Mouse (Mus musculus): ENCODE measurements around the gene Stk19. TPM values are rescaled to one million over a fixed set of nuclear protein-coding genes. Genes with fewer than 3 reads are reported as not detected.

Stk19 gene
- 10 to 100 TPM; 64.1 to 71.7 TPM for total RNA-seq (2023)

DNA sequence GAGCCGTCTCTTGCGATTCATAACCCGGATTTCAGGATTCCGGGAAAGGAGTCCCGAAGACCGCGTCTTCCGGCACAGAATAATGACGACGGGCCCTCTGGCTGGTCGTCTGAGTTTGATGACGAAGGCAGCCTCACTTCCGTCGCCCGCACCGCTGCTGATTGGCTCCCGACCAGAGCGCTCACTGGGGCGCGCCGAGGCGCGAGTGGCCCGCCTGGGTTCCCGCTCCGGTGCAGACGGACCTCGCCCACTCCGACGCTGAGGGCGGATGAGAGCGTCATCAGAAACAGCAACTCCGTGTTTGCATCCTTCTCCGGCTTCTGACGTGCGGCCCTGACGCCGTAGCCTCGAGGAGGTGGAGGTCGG is at the start of gene Stk19, which contains the start of gene Dxo:
Stk19 (minus strand) TSS at position 90 of the 366 bp plus-strand sequence.
Dxo (plus strand) TSS at position 164 of the 366 bp plus-strand sequence.

DNA sequence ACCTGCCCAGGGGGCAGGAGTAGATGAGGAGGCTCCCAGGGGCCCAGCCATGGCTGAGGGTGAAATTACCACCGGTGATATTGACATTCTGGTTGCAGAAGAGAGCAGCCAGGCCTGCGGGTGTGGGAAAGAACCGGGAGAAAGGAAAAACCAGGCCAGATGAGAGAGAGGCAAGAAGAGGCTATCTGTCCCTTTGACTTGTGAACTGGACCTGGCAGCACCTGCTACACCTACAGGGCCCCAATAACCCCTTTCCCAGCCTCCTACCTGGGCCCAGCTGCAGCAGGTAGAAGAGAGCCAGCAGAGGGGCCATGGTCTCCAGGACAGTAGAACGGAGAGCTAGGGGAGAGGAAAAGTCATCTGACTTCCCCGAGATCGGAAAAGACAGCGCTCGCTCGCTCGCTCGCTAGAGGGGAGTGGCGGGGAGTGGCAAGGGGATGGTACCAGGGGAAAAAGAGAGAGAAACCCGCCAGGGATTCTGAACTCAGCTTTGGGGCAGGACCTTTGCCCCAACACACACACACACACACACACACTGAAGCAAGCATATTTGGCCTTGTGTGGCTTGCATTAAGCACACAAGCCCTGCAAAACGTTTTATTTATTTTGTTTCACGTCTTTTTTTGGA is 45.1 kb upstream of the Stk19 start, which contains the start of gene Gm20547:
Gm20547 (minus strand) TSS at position 360 of the 628 bp plus-strand sequence.

DNA sequence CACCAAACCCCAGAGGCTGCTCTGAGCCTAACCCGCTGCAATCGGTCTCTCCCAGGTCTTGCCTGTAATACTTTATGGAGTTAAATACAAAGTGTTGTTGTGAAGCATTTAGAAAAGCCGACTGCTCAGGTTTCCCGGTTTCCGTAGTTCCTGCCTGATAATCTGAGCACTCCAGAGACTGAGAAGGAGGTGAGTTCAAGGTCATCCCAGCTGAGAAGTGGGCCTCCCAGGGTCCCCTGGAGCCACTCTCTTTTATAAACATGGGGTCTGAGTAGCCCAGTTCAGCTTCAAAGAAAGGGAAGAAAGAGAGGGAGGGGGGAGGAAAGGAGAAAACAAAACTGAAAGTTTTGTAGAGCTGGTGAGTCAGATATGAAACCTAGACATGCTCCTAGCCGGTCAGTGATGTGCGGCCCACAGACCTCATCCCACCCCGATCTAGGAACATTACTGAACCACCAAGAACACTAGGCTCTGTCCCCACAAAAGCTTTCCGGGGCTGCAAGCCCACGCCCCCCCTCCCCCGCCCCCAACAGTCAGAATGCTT is 42.7 kb upstream of the Stk19 start, which contains the start of gene Zbtb12:
Zbtb12 (plus strand) TSS at position 148 of the 544 bp plus-strand sequence.

DNA sequence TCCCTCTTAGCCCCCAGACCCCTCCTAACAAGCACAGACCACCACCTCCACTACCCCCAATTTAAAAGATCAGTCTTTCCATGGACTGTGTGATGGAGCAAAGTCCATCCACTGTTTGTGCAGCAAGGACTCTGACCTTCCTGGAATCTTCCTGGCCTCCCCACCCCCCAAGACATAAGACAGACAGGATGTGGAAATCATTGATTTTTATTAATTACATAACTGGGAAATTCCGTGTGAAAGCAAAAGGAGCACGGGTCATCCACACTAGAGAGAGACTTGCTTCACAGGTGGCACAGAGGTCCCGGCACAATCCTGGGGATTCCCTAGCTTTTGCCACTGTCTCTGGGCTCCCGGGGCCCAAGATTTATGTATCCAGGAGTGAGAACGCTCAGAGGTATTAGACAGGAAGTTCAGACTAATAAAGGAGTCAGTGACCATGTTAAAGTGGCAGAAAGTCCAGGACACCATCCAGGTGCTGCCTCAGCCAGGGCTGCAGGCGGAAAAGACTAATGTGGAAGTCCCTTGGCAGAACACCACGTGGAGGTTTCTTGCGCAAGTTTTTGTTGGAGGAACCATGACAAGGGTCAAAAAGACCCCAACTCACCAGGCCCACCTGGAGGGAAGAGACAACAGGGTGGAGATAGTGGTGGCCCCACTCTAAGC is 25.8 kb upstream of the Stk19 start, which contains the start of gene Cfb:
Cfb (minus strand) TSS at position 103 of the 666 bp plus-strand sequence.

DNA sequence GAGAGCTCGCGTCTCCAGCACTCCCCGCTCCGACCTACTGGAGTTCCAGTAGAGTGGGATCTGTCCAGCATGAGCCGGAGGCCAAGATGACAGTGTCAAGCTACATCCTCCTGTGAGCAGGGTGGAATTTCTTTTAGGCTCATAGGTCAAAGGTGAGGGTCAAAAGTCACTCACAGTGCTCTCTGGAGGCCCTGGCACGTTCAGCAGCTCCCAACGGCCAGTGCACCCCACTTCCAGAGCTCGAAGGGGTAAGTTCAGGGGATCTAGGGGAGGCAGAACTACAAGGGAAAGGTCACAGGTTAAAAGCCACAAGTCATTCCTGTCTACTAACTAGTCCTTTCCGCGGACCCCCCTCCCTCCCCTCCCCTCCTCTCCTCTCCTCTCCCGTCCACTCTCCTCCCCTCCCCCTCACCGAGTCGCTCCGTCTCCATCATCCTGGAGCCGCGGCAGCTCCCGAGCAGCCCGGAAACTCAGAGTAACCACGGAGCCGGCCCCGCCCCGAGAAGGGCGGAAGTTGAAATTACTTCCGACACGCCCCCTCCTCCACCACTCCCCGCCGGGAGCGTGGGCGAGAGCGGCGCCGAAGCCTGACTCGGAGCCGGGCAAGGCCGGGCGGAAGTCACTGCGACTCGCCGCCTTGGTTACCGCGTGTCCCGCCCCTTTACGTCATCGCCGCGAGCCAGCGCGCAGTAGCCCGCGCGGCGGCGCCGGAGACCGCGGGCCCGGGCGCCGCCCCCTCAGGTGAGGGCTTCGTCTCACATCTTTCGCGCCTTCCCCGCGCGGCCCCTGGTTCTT is 13.2 kb upstream of the Stk19 start, which contains the start of the genes Skiv2l and Nelfe:
Skiv2l (minus strand) TSS at position 489 of the 795 bp plus-strand sequence.
Nelfe (plus strand) TSS at position 670 of the 795 bp plus-strand sequence.

DNA sequence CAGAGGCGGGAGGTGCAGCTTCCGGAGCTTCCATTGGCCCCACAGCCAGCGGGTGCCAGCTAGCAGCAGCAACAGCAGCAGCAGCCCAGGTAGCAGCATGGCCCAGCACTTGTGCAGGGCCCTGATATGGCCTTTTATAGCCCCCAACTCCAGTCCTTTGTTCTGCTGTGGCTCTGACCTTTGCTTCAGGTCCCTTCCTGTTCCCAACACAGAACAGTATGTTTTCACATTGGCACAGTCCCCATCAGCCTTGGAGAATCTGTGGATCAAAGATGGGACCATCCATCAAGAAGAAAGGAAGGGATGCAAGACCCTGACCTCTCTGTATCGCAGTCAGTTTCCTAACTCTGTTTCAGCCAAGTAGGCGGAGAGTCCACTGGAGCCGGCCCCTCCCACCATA is 32.4 kb downstream of the Stk19 start, which contains the start of gene Cyp21a1:
Cyp21a1 (minus strand) TSS at position 261 of the 400 bp plus-strand sequence.

Other genes starting within 250 kb of the Stk19 start
- 100 to 1,000 TPM; 180 to 199 TPM for gene Gpsm3, start 247.1 kb downstream of the Stk19 start, total RNA-seq (2023)
- gene Pbx2, start 245.7 kb downstream of the Stk19 start, total RNA-seq (2023) = 10 to 100 TPM; 54.3 to 59.8 TPM
- 1 to 10 TPM; 3.5 to 4.1 TPM for gene Ager, start 239.1 kb downstream of the Stk19 start, total RNA-seq (2023)
- gene Rnf5, start 233.3 kb downstream of the Stk19 start, total RNA-seq (2023) = 10 to 100 TPM; 41.0 to 43.3 TPM
- gene Agpat1, start 232.7 kb downstream of the Stk19 start, total RNA-seq (2023) = 10 to 100 TPM; 53.8 to 60.2 TPM
- gene Egfl8, start 221.0 kb downstream of the Stk19 start, total RNA-seq (2023) = 1 to 10 TPM; 8.9 to 9.4 TPM
- 100 to 1,000 TPM; 117 to 128 TPM for gene Ppt2, start 208.4 kb downstream of the Stk19 start, total RNA-seq (2023)
- gene Prrt1, start 207.4 kb downstream of the Stk19 start, total RNA-seq (2023) = 1 to 10 TPM in 1 of 2 experiments, under 1 TPM in 1; 0.79 to 1.2 TPM
- gene Fkbpl, start 192.2 kb downstream of the Stk19 start, total RNA-seq (2023) = 1 to 10 TPM; 7.5 to 9.4 TPM
- 100 to 1,000 TPM in 1 of 2 experiments, 10 to 100 TPM in 1; 99.5 to 108 TPM for gene Atf6b, start 189.8 kb downstream of the Stk19 start, total RNA-seq (2023)
- under 1 TPM; 0.24 to 0.37 TPM for gene Tnxb, start 166.4 kb downstream of the Stk19 start, total RNA-seq (2023)
- 10 to 100 TPM in 1 of 2 experiments, 1 to 10 TPM in 1; 5.0 to 25.9 TPM for gene C4b, start 93.1 kb downstream of the Stk19 start, total RNA-seq (2023)
- not detected for gene Cyp21a1, start 32.4 kb downstream of the Stk19 start, total RNA-seq (2023)
- gene Dxo, start 74 bp upstream of the Stk19 start, total RNA-seq (2023) = 10 to 100 TPM; 48.5 to 48.9 TPM
- 10 to 100 TPM; 83.5 to 92.5 TPM for gene Skiv2l, start 13.3 kb upstream of the Stk19 start, total RNA-seq (2023)
- 10 to 100 TPM; 21.6 to 31.4 TPM for gene Nelfe, start 13.4 kb upstream of the Stk19 start, total RNA-seq (2023)
- 10 to 100 TPM; 10.9 to 15.3 TPM for gene Cfb, start 25.6 kb upstream of the Stk19 start, total RNA-seq (2023)
- 1 to 10 TPM; 3.3 to 3.8 TPM for gene Zbtb12, start 42.5 kb upstream of the Stk19 start, total RNA-seq (2023)
- not detected for gene Gm20547, start 45.1 kb upstream of the Stk19 start, total RNA-seq (2023)
- 10 to 100 TPM; 16.6 to 17.2 TPM for gene C2, start 61.3 kb upstream of the Stk19 start, total RNA-seq (2023)
- 100 to 1,000 TPM; 134 to 139 TPM for gene Ehmt2, start 61.5 kb upstream of the Stk19 start, total RNA-seq (2023)
- gene Slc44a4, start 77.5 kb upstream of the Stk19 start, total RNA-seq (2023) = not detected
- 10 to 100 TPM; 58.9 to 60.2 TPM for gene Neu1, start 94.3 kb upstream of the Stk19 start, total RNA-seq (2023)
- 100 to 1,000 TPM; 240 to 289 TPM for gene Hspa1b, start 122.3 kb upstream of the Stk19 start, total RNA-seq (2023)
- not detected for gene Gm20481, start 133.0 kb upstream of the Stk19 start, total RNA-seq (2023)
- 100 to 1,000 TPM; 322 to 373 TPM for gene Hspa1a, start 135.2 kb upstream of the Stk19 start, total RNA-seq (2023)
- gene Hspa1l, start 135.8 kb upstream of the Stk19 start, total RNA-seq (2023) = under 1 TPM; 0.55 to 0.76 TPM
- gene Lsm2, start 144.9 kb upstream of the Stk19 start, total RNA-seq (2023) = 10 to 100 TPM; 18.6 to 21.1 TPM
- 10 to 100 TPM; 89.4 to 93.9 TPM for gene Vars, start 164.0 kb upstream of the Stk19 start, total RNA-seq (2023)
- gene Vwa7, start 179.6 kb upstream of the Stk19 start, total RNA-seq (2023) = under 1 TPM in 1 of 2 experiments, not detected in 1; 0.16 TPM
- not detected for gene Sapcd1, start 191.1 kb upstream of the Stk19 start, total RNA-seq (2023)
- gene Msh5, start 209.8 kb upstream of the Stk19 start, total RNA-seq (2023) = 1 to 10 TPM; 1.0 to 2.2 TPM
- gene Clic1, start 213.0 kb upstream of the Stk19 start, total RNA-seq (2023) = 100 to 1,000 TPM; 258 to 267 TPM
- 1 to 10 TPM; 1.2 to 1.7 TPM for gene Ddah2, start 222.1 kb upstream of the Stk19 start, total RNA-seq (2023)
- gene Ly6g6c, start 228.4 kb upstream of the Stk19 start, total RNA-seq (2023) = not detected
- gene Mpig6b, start 229.2 kb upstream of the Stk19 start, total RNA-seq (2023) = not detected
- gene Ly6g6e, start 240.0 kb upstream of the Stk19 start, total RNA-seq (2023) = not detected
- gene Ly6g6d, start 241.1 kb upstream of the Stk19 start, total RNA-seq (2023) = not detected
- gene Ly6g6f, start 248.7 kb upstream of the Stk19 start, total RNA-seq (2023) = not detected